Mouse (Mus musculus) heart, adult 9 months (tissue): ENCODE measurements around the gene Elp4.

ENCODE experiments used
- DNase-seq, 2 experiments: peaks; one replicate each; pipeline ENCODE4 v3.0.0; 2022; ENCODE audit warnings: low spot score in 2 of 2

Elp4 gene

GRCm38 (mm10) chr2:105903896-105904756, at the start of gene Elp4, which contains the start of gene Immp1l:
TSS of gene Elp4 (minus strand) at chr2:105904564.
TSS of gene Immp1l (plus strand) at chr2:105904638.
- peak; percentile 98 for DNase-seq

GRCm38 (mm10) chr2:105953862-105954261, 49.5 kb upstream of the Elp4 start:
- no peak for DNase-seq

- DNase-seq = no peak
These were observed 47.1 kb upstream of the Elp4 start for GRCm38 (mm10) chr2:105951350-105951940.

- no peak for DNase-seq
These were observed 45.8 kb upstream of the Elp4 start for GRCm38 (mm10) chr2:105950131-105950530.

GRCm38 (mm10) chr2:105917623-105918346, 13.4 kb upstream of the Elp4 start:
- no peak for DNase-seq

- peak in 1 of 2 experiments; percentile 7 for DNase-seq
These were observed 12.3 kb upstream of the Elp4 start for GRCm38 (mm10) chr2:105916671-105917070.

- no peak for DNase-seq
These were observed 9.4 kb upstream of the Elp4 start for GRCm38 (mm10) chr2:105913655-105914366.

GRCm38 (mm10) chr2:105910611-105911010, 6.2 kb upstream of the Elp4 start:
- no peak for DNase-seq

- DNase-seq = no peak
These were observed 4.0 kb upstream of the Elp4 start for GRCm38 (mm10) chr2:105908351-105908750.

GRCm38 (mm10) chr2:105904757-105905146, 388 bp upstream of the Elp4 start:
- no peak for DNase-seq

- DNase-seq = no peak
These were observed 13.5 kb downstream of the Elp4 start for GRCm38 (mm10) chr2:105890816-105891215.

GRCm38 (mm10) chr2:105873403-105873802, 31.0 kb downstream of the Elp4 start:
- no peak for DNase-seq

- DNase-seq = peak; percentile 13 to 27
These were observed 49.6 kb downstream of the Elp4 start for GRCm38 (mm10) chr2:105854740-105855139.

- no peak for DNase-seq
These were observed 51.4 kb downstream of the Elp4 start for GRCm38 (mm10) chr2:105852971-105853370.

- no peak for DNase-seq
These were observed 52.6 kb downstream of the Elp4 start for GRCm38 (mm10) chr2:105851714-105852293.

GRCm38 (mm10) chr2:105843151-105843550, 61.2 kb downstream of the Elp4 start:
- DNase-seq = no peak

GRCm38 (mm10) chr2:105817965-105818364, 86.4 kb downstream of the Elp4 start:
- DNase-seq = no peak

- peak; percentile 3 to 19 for DNase-seq
These were observed 89.2 kb downstream of the Elp4 start for GRCm38 (mm10) chr2:105815170-105815569.

GRCm38 (mm10) chr2:105813041-105813440, 91.3 kb downstream of the Elp4 start:
- DNase-seq = no peak

- no peak for DNase-seq
These were observed 94.1 kb downstream of the Elp4 start for GRCm38 (mm10) chr2:105810286-105810685.

- no peak for DNase-seq
These were observed 97.8 kb downstream of the Elp4 start for GRCm38 (mm10) chr2:105806571-105806970.
